In the genomic region with DNA sequence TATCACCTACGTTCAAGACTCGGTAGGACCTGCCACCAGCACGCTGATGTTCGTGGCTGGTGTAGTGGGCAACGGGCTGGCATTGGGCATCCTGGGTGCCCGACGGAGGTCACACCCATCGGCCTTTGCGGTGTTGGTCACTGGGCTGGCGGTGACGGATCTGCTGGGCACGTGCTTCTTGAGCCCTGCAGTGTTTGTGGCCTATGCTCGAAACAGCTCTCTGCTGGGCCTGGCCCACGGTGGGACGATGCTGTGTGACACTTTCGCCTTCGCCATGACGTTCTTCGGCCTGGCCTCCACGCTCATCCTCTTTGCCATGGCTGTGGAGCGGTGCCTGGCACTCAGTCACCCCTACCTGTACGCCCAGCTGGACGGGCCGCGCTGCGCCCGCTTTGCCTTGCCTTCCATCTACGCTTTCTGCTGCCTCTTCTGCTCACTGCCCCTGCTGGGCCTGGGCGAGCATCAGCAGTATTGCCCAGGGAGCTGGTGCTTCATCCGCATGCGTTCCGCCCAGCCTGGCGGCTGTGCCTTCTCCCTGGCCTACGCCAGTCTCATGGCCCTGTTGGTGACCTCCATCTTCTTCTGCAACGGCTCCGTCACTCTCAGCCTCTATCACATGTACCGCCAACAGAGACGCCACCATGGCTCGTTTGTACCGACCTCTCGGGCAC, we compare ENCODE assay signal across 11 mouse cellular contexts. TPM values are rescaled to one million over a fixed set of nuclear protein-coding genes. Genes with fewer than 3 reads are reported as not detected.
DNase-seq lines count a peak whose midpoint lies in the region; ATAC-seq and TF ChIP-seq lines count a peak whose summit lies in the region.
"Had no signal": no experiment of that assay in that cellular context is flagged by ENCODE, and none has a peak within 500 bp of the region (broad histone marks: within the 10 kb centered on the region; RNA-seq: fewer than 3 reads in every experiment).

No protein-coding gene starts in this region.

- 88% methylated on average over 41 of the region's 41 CpGs for WGBS in heart, embryonic 10.5 days
- 88% methylated on average over 41 of the region's 41 CpGs for WGBS in liver, embryonic 11.5 days
- 90% methylated on average over 41 of the region's 41 CpGs for WGBS in limb, embryonic 15.5 days
- WGBS in forebrain, embryonic 10.5 days = 93% methylated on average over 41 of the region's 41 CpGs
- 90% methylated on average over 41 of the region's 41 CpGs for WGBS in cerebellum, adult 2 months

- peak overlapping the region; percentile 8; the same call in 1 of the 2 replicates for H3K4me2 ChIP-seq in liver, embryonic 11.5 days
- peak overlapping the region; percentile 10 for H3K4me2 ChIP-seq in limb, embryonic 15.5 days
- H3K4me2 ChIP-seq: hindbrain, embryonic 13.5 days had no signal

- 0 out of 2 replicates have a peak overlapping the region, but pooled peaks have one; percentile 17 for H3K27ac ChIP-seq in heart, embryonic 10.5 days
- H3K27ac ChIP-seq in liver, embryonic 11.5 days (ENCODE audit: low read depth, low read length) = no peak overlapping the region
- H3K27ac ChIP-seq in limb, embryonic 15.5 days = no peak overlapping the region
- H3K27ac ChIP-seq in forebrain, embryonic 10.5 days = no peak overlapping the region
- H3K27ac ChIP-seq in cerebellum, adult 2 months (ENCODE audit: insufficient read depth, low read length) = no peak overlapping the region
- H3K27ac ChIP-seq: hindbrain, embryonic 13.5 days had no signal

- H3K9me3 ChIP-seq in heart, embryonic 10.5 days = no peaks in the 10 kb centered on the region
- H3K9me3 ChIP-seq in liver, embryonic 11.5 days (ENCODE audit: control insufficient read depth, low read length) = no peaks in the 10 kb centered on the region
- H3K9me3 ChIP-seq in G1E (replicated peaks) = no peaks in the 10 kb centered on the region
- no peaks in the 10 kb centered on the region for H3K9me3 ChIP-seq in limb, embryonic 15.5 days
- H3K9me3 ChIP-seq in forebrain, embryonic 10.5 days = no peaks in the 10 kb centered on the region
- H3K9me3 ChIP-seq: hindbrain, embryonic 13.5 days had no signal

- H3K27me3 ChIP-seq in heart, embryonic 10.5 days (ENCODE audit: insufficient read depth, poor library complexity, severe bottlenecking) = peaks cover 78% of the 10 kb centered on the region
- H3K27me3 ChIP-seq in liver, embryonic 11.5 days (replicated peaks; ENCODE audit: control insufficient read depth, insufficient read depth, low read length) = peaks cover 12% of the 10 kb centered on the region
- H3K27me3 ChIP-seq in G1E (ENCODE audit: insufficient read depth, low read length) = peaks cover 48% of the 10 kb centered on the region
- H3K27me3 ChIP-seq in limb, embryonic 15.5 days = no peaks in the 10 kb centered on the region
- H3K27me3 ChIP-seq in forebrain, embryonic 10.5 days (ENCODE audit: poor library complexity, severe bottlenecking) = peaks cover 30% of the 10 kb centered on the region; the same call in 1 of the 2 replicates
- H3K27me3 ChIP-seq in cerebellum, adult 2 months (ENCODE audit: control insufficient read depth, insufficient read depth, low read length) = no peaks in the 10 kb centered on the region

- peak overlapping the region; percentile 40; the same call in 1 of the 2 replicates for H3K9ac ChIP-seq in liver, embryonic 11.5 days (ENCODE audit: low read depth, low read length)
- H3K9ac ChIP-seq in limb, embryonic 15.5 days = no peak overlapping the region

- H3K36me3 ChIP-seq in heart, embryonic 10.5 days = no peaks in the 10 kb centered on the region
- no peaks in the 10 kb centered on the region for H3K36me3 ChIP-seq in liver, embryonic 11.5 days (ENCODE audit: control insufficient read depth, insufficient read depth, low read length)
- no peaks in the 10 kb centered on the region for H3K36me3 ChIP-seq in G1E (replicated peaks)
- no peaks in the 10 kb centered on the region for H3K36me3 ChIP-seq in limb, embryonic 15.5 days
- H3K36me3 ChIP-seq in forebrain, embryonic 10.5 days (replicated peaks) = no peaks in the 10 kb centered on the region
- H3K36me3 ChIP-seq: hindbrain, embryonic 13.5 days had no signal

- peaks cover 60% of the 10 kb centered on the region for H3K4me1 ChIP-seq in heart, embryonic 10.5 days
- peaks cover 51% of the 10 kb centered on the region for H3K4me1 ChIP-seq in liver, embryonic 11.5 days (replicated peaks; ENCODE audit: control insufficient read depth, insufficient read depth, low read length)
- peaks cover 55% of the 10 kb centered on the region for H3K4me1 ChIP-seq in G1E (ENCODE audit: insufficient read depth, low read depth, low read length)
- peaks cover 43% of the 10 kb centered on the region for H3K4me1 ChIP-seq in limb, embryonic 15.5 days
- H3K4me1 ChIP-seq in forebrain, embryonic 10.5 days = peaks cover 33% of the 10 kb centered on the region
- H3K4me1 ChIP-seq in cerebellum, adult 2 months (ENCODE audit: control insufficient read depth, insufficient read depth, low read length) = 0 out of 2 replicates have a peak, but pooled peaks cover 2% of the 10 kb centered on the region

- H3K4me3 ChIP-seq in heart, embryonic 10.5 days = no peak overlapping the region
- no peak overlapping the region for H3K4me3 ChIP-seq in liver, embryonic 11.5 days (ENCODE audit: low read depth, low read length)
- H3K4me3 ChIP-seq in G1E (ENCODE audit: low read depth, low read length) = peak overlapping the region; percentile 14; the same call in 1 of the 2 replicates
- no peak overlapping the region for H3K4me3 ChIP-seq in limb, embryonic 15.5 days
- H3K4me3 ChIP-seq in forebrain, embryonic 10.5 days = no peak overlapping the region
- no peak overlapping the region for H3K4me3 ChIP-seq in cerebellum, adult 2 months (replicated peaks; ENCODE audit: insufficient read depth, low read depth, low read length)
- H3K4me3 ChIP-seq: hindbrain, embryonic 13.5 days had no signal

- DNase-seq in heart, embryonic 10.5 days (ENCODE audit: low spot score) = no peak
- DNase-seq in heart, adult 8-10 months (ENCODE audit: low spot score) = no peak
- no peak for DNase-seq in liver, embryonic 11.5 days (ENCODE audit: low spot score)
- no peak for DNase-seq in liver
- no peak for DNase-seq in G1E (ENCODE audit: low spot score)
- DNase-seq in forebrain, embryonic 10.5 days (ENCODE audit: extremely low spot score, low spot score) = no peak
- DNase-seq in cerebellum, adult 2 months = no peak
- DNase-seq: cerebellum, postnatal 25 days; lung, adult 18-20 months had no signal

- no peak for TF ChIP-seq CTCF in G1E (IDR thresholded peaks at IDR 0.05; ENCODE audit: low read depth, low read length)
- TF ChIP-seq CTCF in cerebellum, adult 2 months (IDR thresholded peaks at IDR 0.05; ENCODE audit: borderline replicate concordance, insufficient read depth, low read depth, low read length) = no peak

- TF ChIP-seq POLR2A in cerebellum, adult 2 months (IDR thresholded peaks at IDR 0.05; ENCODE audit: borderline replicate concordance, insufficient read depth, low read length) = no peak

- no peak for ATAC-seq in liver, embryonic 11.5 days (replicated peaks; ENCODE audit: low FRiP score)
- no peak for ATAC-seq in G1E (ENCODE audit: extremely low read depth, insufficient number of reproducible peaks, low FRiP score, poor library complexity, severe bottlenecking)
- no peak for ATAC-seq in limb, embryonic 15.5 days (ENCODE audit: insufficient number of reproducible peaks, low FRiP score, low TSS enrichment, low read depth)

RNA-seq across cellular contexts. Expression of gene Ptgir, which starts 0.7 kb away (rescaled TPM):
- polyA plus RNA-seq in heart, embryonic 10.5 days (2016; fragmentation: Nextera tagmentation; extraction: Ambion mirVana) = 0.15 and 0.51 TPM in 2 replicates
- 1 to 10 TPM; 1.9 to 3.5 (median 3.1) TPM for total RNA-seq in heart, adult 8-10 months (2022)
- polyA plus RNA-seq in liver, embryonic 11.5 days (2014; fragmentation: Nextera tagmentation; extraction: Ambion mirVana) = 1.2 and 1.3 TPM in 2 replicates
- total RNA-seq in G1E (2014; fragmentation: Nextera tagmentation) (not detected in 2 replicates), G1E (2017) (3.1 and 3.5 TPM in 2 replicates)
- 0.05 and 0.07 TPM in 2 replicates for polyA plus RNA-seq in G1E (2012)
- 4.0 and 5.1 TPM in 2 replicates for polyA plus RNA-seq in limb, embryonic 15.5 days (2015; fragmentation: Nextera tagmentation; extraction: Ambion mirVana)
- polyA plus RNA-seq in forebrain, embryonic 10.5 days (2016; fragmentation: Nextera tagmentation; extraction: Ambion mirVana) = 0.10 TPM in 2 replicates
- polyA plus RNA-seq in cerebellum, adult 2 months (2012; rRNA removed) = 0.11 TPM in 2 replicates

RNA-seq across cellular contexts. Expression of gene Gng8, which starts 15.4 kb away (rescaled TPM):
- 3.0 and 6.3 TPM in 2 replicates for polyA plus RNA-seq in heart, embryonic 10.5 days (2016; fragmentation: Nextera tagmentation; extraction: Ambion mirVana)
- 1 to 10 TPM; 1.0 to 1.5 (median 1.1) TPM for total RNA-seq in heart, adult 8-10 months (2022)
- polyA plus RNA-seq in liver, embryonic 11.5 days (2014; fragmentation: Nextera tagmentation; extraction: Ambion mirVana) = 1.8 and 3.3 TPM in 2 replicates
- total RNA-seq in G1E (2014; fragmentation: Nextera tagmentation) (not detected in 2 replicates), G1E (2017) (0.23 TPM in 1 of 2 replicates, not detected in the other)
- polyA plus RNA-seq in G1E (2012) = not detected in 2 replicates
- polyA plus RNA-seq in limb, embryonic 15.5 days (2015; fragmentation: Nextera tagmentation; extraction: Ambion mirVana) = 11.8 and 15.0 TPM in 2 replicates
- 5.5 and 6.6 TPM in 2 replicates for polyA plus RNA-seq in forebrain, embryonic 10.5 days (2016; fragmentation: Nextera tagmentation; extraction: Ambion mirVana)
- polyA plus RNA-seq in cerebellum, adult 2 months (2012; rRNA removed) = 10.0 and 14.0 TPM in 2 replicates

RNA-seq across cellular contexts. Expression of gene Calm3, which starts 16.9 kb away (rescaled TPM):
- 114 and 117 TPM in 2 replicates for polyA plus RNA-seq in heart, embryonic 10.5 days (2016; fragmentation: Nextera tagmentation; extraction: Ambion mirVana)
- 100 to 1,000 TPM; 153 to 208 (median 191) TPM for total RNA-seq in heart, adult 8-10 months (2022)
- polyA plus RNA-seq in liver, embryonic 11.5 days (2014; fragmentation: Nextera tagmentation; extraction: Ambion mirVana) = 147 and 169 TPM in 2 replicates
- total RNA-seq in G1E (2014; fragmentation: Nextera tagmentation) (157 and 166 TPM in 2 replicates), G1E (2017) (313 and 344 TPM in 2 replicates)
- polyA plus RNA-seq in G1E (2012) = 792 and 815 TPM in 2 replicates
- 85.8 and 99.4 TPM in 2 replicates for polyA plus RNA-seq in limb, embryonic 15.5 days (2015; fragmentation: Nextera tagmentation; extraction: Ambion mirVana)
- 156 and 163 TPM in 2 replicates for polyA plus RNA-seq in forebrain, embryonic 10.5 days (2016; fragmentation: Nextera tagmentation; extraction: Ambion mirVana)
- polyA plus RNA-seq in cerebellum, adult 2 months (2012; rRNA removed) = 1,355 and 1,504 TPM in 2 replicates

RNA-seq across cellular contexts. Expression of gene Dact3, which starts 31.9 kb away (rescaled TPM):
- polyA plus RNA-seq in heart, embryonic 10.5 days (2016; fragmentation: Nextera tagmentation; extraction: Ambion mirVana) = 5.0 and 7.2 TPM in 2 replicates
- total RNA-seq in heart, adult 8-10 months (2022) = 1 to 10 TPM; 8.0 to 9.5 (median 8.6) TPM
- polyA plus RNA-seq in liver, embryonic 11.5 days (2014; fragmentation: Nextera tagmentation; extraction: Ambion mirVana) = 2.5 and 2.6 TPM in 2 replicates
- total RNA-seq in G1E (2014; fragmentation: Nextera tagmentation) (0.30 TPM in 1 of 2 replicates, not detected in the other), G1E (2017) (0.05 and 0.12 TPM in 2 replicates)
- polyA plus RNA-seq in G1E (2012) = 0.28 and 0.30 TPM in 2 replicates
- 4.0 TPM in 2 replicates for polyA plus RNA-seq in limb, embryonic 15.5 days (2015; fragmentation: Nextera tagmentation; extraction: Ambion mirVana)
- polyA plus RNA-seq in forebrain, embryonic 10.5 days (2016; fragmentation: Nextera tagmentation; extraction: Ambion mirVana) = 1.9 and 2.2 TPM in 2 replicates
- polyA plus RNA-seq in cerebellum, adult 2 months (2012; rRNA removed) = 60.8 and 68.2 TPM in 2 replicates

RNA-seq across cellular contexts. Expression of gene Pnmal2, which starts 37.5 kb away (rescaled TPM):
- 1.7 and 2.2 TPM in 2 replicates for polyA plus RNA-seq in heart, embryonic 10.5 days (2016; fragmentation: Nextera tagmentation; extraction: Ambion mirVana)
- 1 to 10 TPM; 3.5 to 4.9 (median 4.3) TPM for total RNA-seq in heart, adult 8-10 months (2022)
- polyA plus RNA-seq in liver, embryonic 11.5 days (2014; fragmentation: Nextera tagmentation; extraction: Ambion mirVana) = 0.58 and 0.80 TPM in 2 replicates
- total RNA-seq in G1E (2014; fragmentation: Nextera tagmentation) = not detected in 2 replicates
- total RNA-seq in G1E (2017) = 0.06 and 0.22 TPM in 2 replicates
- polyA plus RNA-seq in G1E (2012) = not detected in 2 replicates
- polyA plus RNA-seq in limb, embryonic 15.5 days (2015; fragmentation: Nextera tagmentation; extraction: Ambion mirVana) = 20.2 and 31.1 TPM in 2 replicates
- 4.3 and 6.8 TPM in 2 replicates for polyA plus RNA-seq in forebrain, embryonic 10.5 days (2016; fragmentation: Nextera tagmentation; extraction: Ambion mirVana)
- polyA plus RNA-seq in cerebellum, adult 2 months (2012; rRNA removed) = 135 and 136 TPM in 2 replicates
